Mouse (Mus musculus) lung, embryonic 15.5 days (tissue): ENCODE results near the gene Sh3gl1. TPM values are rescaled to one million over a fixed set of nuclear protein-coding genes. Genes with fewer than 3 reads are reported as not detected.

Experiments used
- ATAC-seq: fragments of 200-750 bp; cut with Nextera tagmentation; 2 replicates; pipeline ENCODE4 v1.8.0; 2017; ENCODE audit warnings: moderate number of reproducible peaks, borderline replicate concordance; ENCODE audit not compliant: low FRiP score, low TSS enrichment; ENCODE audit errors: extremely low read depth
- H3K27ac ChIP-seq: fragments of 300-500 bp; sonication (generic); 2 replicates; pipeline ENCODE4 v1.5.1; 2015; ENCODE audit warnings: moderate library complexity, mild to moderate bottlenecking, inconsistent platforms
- H3K27me3 ChIP-seq: fragments of 300-500 bp; sonication (generic); 2 replicates; pipeline ENCODE4 v1.6.1; 2015; ENCODE audit warnings: inconsistent platforms
- H3K36me3 ChIP-seq: fragments of 300-500 bp; sonication (generic); 2 replicates; pipeline ENCODE4 v1.6.1; 2015; ENCODE audit warnings: inconsistent platforms
- H3K4me1 ChIP-seq: fragments of 300-500 bp; sonication (generic); 2 replicates; pipeline ENCODE4 v1.6.1; 2015; ENCODE audit warnings: inconsistent platforms
- H3K4me2 ChIP-seq: fragments of 300-500 bp; sonication (generic); 2 replicates; pipeline ENCODE4 v1.6.1; 2015; ENCODE audit warnings: inconsistent platforms, mild to moderate bottlenecking, moderate library complexity
- H3K4me3 ChIP-seq: fragments of 300-500 bp; sonication (generic); 2 replicates; pipeline ENCODE4 v1.5.1; 2015; ENCODE audit warnings: mild to moderate bottlenecking, inconsistent platforms
- H3K9ac ChIP-seq: fragments of 300-500 bp; sonication (generic); 2 replicates; pipeline ENCODE4 v1.6.1; 2015; ENCODE audit warnings: inconsistent platforms
- H3K9me3 ChIP-seq: fragments of 300-500 bp; sonication (generic); 2 replicates; pipeline ENCODE4 v1.6.1; 2016; ENCODE audit warnings: inconsistent platforms
- WGBS: fragments of 180-500 bp; shearing (Covaris S2); methylation state at CpG from one replicate; pipeline ENCODE4 v1.1.7; 2015; 5-methylcytosine and 5-hydroxymethylcytosine counted together
- polyA plus RNA-seq: library from polyadenylated mRNA; unstranded; fragments of >200 nt; fragmentation: Nextera tagmentation; extraction: Ambion mirVana; gene quantifications from 2 replicates; pipeline ENCODE4 v1.2.1, GENCODE M21; 2015

Gene Sh3gl1
- polyA plus RNA-seq, 1 experiment from 2014 or later: 174 TPM

DNA sequence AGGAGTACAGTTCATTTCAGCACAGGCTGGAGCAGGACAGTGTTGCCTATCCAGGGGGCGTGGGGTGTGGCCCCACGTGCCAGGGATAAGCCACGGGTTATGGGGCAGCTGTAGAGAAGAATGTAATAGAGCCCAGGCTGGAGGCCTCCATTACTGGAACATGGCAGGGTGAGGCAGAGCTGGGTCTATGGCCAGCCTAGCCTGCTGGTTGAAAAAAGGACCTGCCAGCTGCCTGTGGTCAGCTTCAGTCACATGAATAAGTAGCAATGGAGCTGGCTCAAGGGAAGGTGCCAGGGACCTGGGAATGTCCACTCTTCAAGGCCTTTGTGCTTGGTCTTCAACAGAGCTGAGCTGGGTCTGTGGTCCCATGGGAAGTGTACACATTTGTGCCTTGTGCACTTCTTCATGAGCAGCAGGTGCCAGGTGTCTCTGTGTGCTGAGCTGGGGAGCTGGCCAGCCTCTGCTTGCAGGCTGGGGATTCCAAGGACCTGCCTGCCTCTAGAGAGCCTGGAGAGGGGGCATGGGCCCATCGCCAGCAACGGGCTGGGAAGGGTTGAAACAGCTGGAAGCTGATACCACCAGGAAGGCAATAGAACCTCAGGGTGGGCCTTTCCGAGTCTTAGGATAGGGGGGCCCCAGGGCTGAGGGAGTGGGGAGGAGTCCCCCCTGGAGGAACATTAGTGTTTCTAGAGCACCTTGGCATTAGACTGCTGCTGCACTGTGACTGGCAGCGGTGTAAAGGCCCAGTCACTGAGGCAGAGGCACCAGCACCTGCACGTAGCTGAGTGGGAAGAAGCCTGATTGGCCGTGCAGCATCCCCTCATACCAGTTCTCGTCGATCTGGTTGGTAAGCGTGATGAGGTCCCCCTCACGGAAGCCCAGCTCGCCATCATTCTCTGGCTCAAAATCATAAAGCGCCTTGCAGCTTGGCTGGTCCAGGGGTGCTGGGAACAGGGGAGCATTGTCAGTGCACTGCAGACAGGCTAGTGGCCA is 19.3 kb downstream of the Sh3gl1 start:
- H3K36me3 ChIP-seq: peaks cover 65% of the 10 kb centered on the region

DNA sequence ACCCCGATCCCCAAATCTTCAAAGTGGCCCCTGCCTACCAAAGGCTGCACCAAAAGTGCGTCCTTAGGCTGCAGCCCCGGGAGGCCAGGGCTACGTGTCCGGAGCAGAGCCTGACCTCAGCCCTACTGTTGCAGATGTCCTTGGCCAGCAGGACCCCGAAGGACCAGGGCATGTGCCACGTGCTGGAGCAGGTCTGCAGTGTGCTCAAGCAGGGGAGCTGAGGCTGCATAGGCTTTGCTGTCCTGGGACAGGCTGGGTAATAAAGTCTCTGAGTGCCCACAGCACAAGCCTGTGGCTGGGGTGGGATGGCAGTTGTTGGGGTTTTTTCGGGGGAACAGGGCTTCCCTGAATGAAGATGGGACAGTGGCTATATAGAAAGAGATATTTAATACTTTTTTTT is 20.1 kb downstream of the Sh3gl1 start:
- H3K36me3 ChIP-seq: peaks cover 72% of the 10 kb centered on the region

More for the DNA sequence above, 19.3 kb downstream of the Sh3gl1 start:
- Histone ChIP-seq H3K27me3 (no peaks in the 10 kb centered on the region), H3K4me2 (no peak overlapping the region), H3K4me3 (no peak overlapping the region), H3K4me1 (no peaks in the 10 kb centered on the region), H3K27ac (no peak overlapping the region), H3K9me3 (no peaks in the 10 kb centered on the region), H3K9ac (no peak overlapping the region)
- WGBS: 76% methylated on average over 15 of the region's 15 CpGs
- ATAC-seq: no peak

DNA sequence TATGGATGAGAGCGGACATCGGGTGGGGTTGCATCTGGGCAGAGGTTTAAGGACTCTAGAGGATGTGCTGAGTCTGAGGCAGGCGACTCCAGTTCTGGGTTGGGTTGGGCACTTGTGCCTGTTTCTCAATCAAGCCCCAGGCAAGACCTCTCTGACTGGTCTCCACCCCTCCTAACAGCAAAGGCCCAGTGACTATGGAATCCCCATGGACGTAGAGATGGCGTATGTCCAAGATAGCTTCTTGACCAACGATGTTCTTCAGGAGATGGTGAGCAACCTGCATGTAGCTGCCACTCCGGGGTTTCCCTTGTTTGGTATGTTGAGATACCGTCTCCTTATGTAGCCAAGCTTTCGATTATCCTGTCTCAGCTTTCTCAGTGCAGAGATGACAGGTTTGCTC is 21.1 kb downstream of the Sh3gl1 start:
- Histone ChIP-seq H3K4me2 (no peak overlapping the region), H3K27ac (no peak overlapping the region), H3K9ac (no peak overlapping the region), H3K9me3 (no peaks in the 10 kb centered on the region), H3K36me3 (peaks cover 74% of the 10 kb centered on the region), H3K4me1 (peaks cover 7% of the 10 kb centered on the region), H3K27me3 (no peaks in the 10 kb centered on the region), H3K4me3 (no peak overlapping the region)
- no peak for ATAC-seq
- 88% methylated on average over 9 of the region's 9 CpGs for WGBS

More for the DNA sequence above, 20.1 kb downstream of the Sh3gl1 start:
- Histone ChIP-seq H3K9me3 (no peaks in the 10 kb centered on the region), H3K4me3 (no peak overlapping the region), H3K9ac (no peak overlapping the region), H3K27me3 (no peaks in the 10 kb centered on the region), H3K4me1 (no peaks in the 10 kb centered on the region), H3K27ac (no peak overlapping the region), H3K4me2 (no peak overlapping the region)
- ATAC-seq: no peak
- 84% methylated on average over 8 of the region's 8 CpGs for WGBS

GRCm38 (mm10) chr17:56011441-56011840 is 25.0 kb downstream of the Sh3gl1 start:
- Histone ChIP-seq H3K4me1 (peaks cover 21% of the 10 kb centered on the region), H3K36me3 (peaks cover 42% of the 10 kb centered on the region), H3K9me3 (no peaks in the 10 kb centered on the region), H3K4me2 (no peak overlapping the region), H3K4me3 (no peak overlapping the region), H3K27me3 (no peaks in the 10 kb centered on the region), H3K9ac (no peak overlapping the region), H3K27ac (no peak overlapping the region)
- no peak for ATAC-seq
- WGBS: 85% methylated on average over 7 of the region's 7 CpGs

DNA sequence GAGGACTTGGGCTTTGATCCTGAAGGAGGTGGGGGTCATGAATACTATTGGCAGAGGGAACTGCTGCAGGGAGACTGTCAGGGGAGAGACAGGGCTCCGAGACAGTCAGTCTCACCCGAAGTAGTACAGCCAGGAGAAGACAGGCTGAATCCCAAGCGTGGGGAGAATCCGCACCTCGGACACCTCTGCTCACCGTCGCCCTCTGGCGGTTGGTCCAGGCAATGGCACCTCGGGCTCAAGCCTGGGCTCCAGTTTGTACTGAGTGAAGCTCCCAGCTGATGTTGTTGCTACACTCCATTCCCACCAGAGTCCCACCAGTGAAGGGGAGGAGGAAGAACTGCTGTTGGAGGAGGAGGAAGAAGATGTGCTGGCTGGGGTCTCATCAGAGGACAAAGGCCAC is 25.8 kb downstream of the Sh3gl1 start:
- Histone ChIP-seq H3K4me3 (peak overlapping the region; percentile 96), H3K27ac (no peak overlapping the region), H3K9ac (0 out of 2 replicates have a peak overlapping the region, but pooled peaks have one; percentile 83), H3K9me3 (no peaks in the 10 kb centered on the region), H3K27me3 (no peaks in the 10 kb centered on the region), H3K4me2 (peak overlapping the region; percentile 98), H3K4me1 (peaks cover 21% of the 10 kb centered on the region), H3K36me3 (peaks cover 34% of the 10 kb centered on the region)
- 5% methylated on average over 9 of the region's 9 CpGs for WGBS
- no peak for ATAC-seq

GRCm38 (mm10) chr17:56010255-56010654 is 26.2 kb downstream of the Sh3gl1 start:
- Histone ChIP-seq H3K9me3 (no peaks in the 10 kb centered on the region), H3K27me3 (no peaks in the 10 kb centered on the region)
- WGBS: 51% methylated on average over 14 of the region's 14 CpGs

GRCm38 (mm10) chr17:56009962-56010240 is 26.5 kb downstream of the Sh3gl1 start:
- peak overlapping the region; percentile 91; the same call in 1 of the 2 replicates for H3K27ac ChIP-seq
- H3K36me3 ChIP-seq: peaks cover 26% of the 10 kb centered on the region
- no peaks in the 10 kb centered on the region for H3K27me3 ChIP-seq
- peak overlapping the region; percentile 96 for H3K4me3 ChIP-seq
- no peaks in the 10 kb centered on the region for H3K9me3 ChIP-seq
- peak overlapping the region; percentile 83 for H3K9ac ChIP-seq
- H3K4me1 ChIP-seq: peaks cover 23% of the 10 kb centered on the region
- WGBS: 25% methylated on average over 2 of the region's 2 CpGs
- peak overlapping the region; percentile 98 for H3K4me2 ChIP-seq
- no peak for ATAC-seq

More at GRCm38 (mm10) chr17:56010255-56010654, 26.2 kb downstream of the Sh3gl1 start:
- no peak for ATAC-seq
- H3K36me3 ChIP-seq: peaks cover 30% of the 10 kb centered on the region
- peak overlapping the region; percentile 83 for H3K9ac ChIP-seq
- H3K27ac ChIP-seq: 0 out of 2 replicates have a peak overlapping the region, but pooled peaks have one; percentile 91
- peak overlapping the region; percentile 96 for H3K4me3 ChIP-seq
- peaks cover 23% of the 10 kb centered on the region for H3K4me1 ChIP-seq
- H3K4me2 ChIP-seq: peak overlapping the region; percentile 98

DNA sequence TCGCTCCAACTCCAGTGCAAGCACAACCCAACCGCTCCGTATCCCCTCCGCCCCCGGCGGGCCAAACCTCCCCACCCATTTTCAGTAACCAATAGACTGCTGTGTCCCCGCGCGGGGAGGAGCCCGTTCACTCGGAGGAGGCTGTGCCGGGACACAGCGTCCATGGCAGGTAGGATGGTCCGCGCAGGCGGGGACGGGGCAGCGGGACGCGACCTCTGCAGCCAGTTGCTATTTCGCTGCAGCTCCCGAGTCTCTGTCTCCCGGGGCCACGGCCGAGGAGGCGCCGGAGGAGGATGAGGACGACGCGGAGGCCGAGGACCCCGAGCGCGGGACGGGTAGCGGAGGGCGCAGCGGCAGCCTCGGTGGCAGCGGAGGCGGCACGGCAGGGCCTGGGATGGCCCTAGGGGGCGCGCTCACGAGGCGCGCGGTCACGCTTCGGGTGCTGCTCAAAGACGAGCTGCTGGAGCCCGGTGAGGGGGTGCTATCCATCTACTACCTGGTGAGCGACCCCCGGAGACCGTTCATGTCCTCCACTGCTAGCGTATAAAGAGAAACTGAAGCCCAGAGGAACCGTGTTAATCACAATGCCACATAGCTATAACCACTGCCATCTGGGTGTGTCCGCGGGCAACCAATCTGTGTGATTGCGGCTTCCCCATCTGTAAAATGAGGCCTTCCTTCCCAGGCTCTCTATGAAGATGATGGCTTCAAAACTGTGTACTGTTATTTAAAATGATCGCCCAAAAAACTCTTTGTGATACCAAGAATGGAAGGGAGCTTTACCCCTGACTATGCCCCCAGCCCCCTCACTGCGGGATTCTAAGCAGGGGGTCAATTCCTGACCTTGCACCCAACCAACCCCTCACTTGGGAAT is 27.1 kb downstream of the Sh3gl1 start:
- peak overlapping the region; percentile 83 for H3K9ac ChIP-seq
- H3K36me3 ChIP-seq: peaks cover 23% of the 10 kb centered on the region; the same call in 1 of the 2 replicates

DNA sequence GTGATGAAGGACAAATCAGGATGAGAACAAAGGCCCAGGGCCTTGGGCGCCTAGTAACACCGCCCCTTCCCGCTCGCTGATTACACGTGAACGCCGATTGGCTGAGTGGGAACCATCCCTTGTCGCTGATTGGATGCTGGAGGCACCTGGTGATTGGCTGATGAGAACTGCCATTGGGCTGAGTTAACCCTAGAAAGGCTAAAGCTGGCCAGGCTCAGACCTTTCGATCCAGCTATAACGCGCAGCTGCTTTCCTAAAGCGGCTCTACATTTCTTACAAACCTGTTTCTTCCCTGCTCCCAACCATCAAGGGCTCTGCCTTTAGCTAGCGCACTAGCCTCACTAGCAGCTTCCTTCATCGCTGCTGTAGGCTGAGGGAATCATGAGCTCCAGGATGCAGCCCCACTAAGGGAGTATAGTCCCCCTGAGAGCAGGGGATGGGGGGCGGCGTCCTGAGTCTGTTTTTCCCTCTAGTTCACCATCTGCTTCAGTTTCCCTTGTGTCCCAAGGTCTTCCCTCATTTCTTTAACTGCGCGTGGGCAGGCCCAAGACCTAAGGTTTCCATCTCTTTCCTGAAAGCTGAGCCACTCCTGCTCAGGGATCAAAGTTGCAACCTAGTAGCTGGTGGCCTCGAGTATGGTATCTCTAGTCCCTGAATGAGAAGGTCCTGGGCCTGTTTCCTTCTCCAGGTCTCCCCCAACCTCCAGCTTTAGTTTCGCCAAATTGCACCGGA is 27.9 kb downstream of the Sh3gl1 start:
- Histone ChIP-seq H3K9ac (peak overlapping the region; percentile 83), H3K4me3 (peak overlapping the region; percentile 96), H3K27me3 (no peaks in the 10 kb centered on the region), H3K4me2 (peak overlapping the region; percentile 98), H3K36me3 (peaks cover 19% of the 10 kb centered on the region; the same call in 1 of the 2 replicates), H3K4me1 (peaks cover 23% of the 10 kb centered on the region), H3K9me3 (no peaks in the 10 kb centered on the region), H3K27ac (peak overlapping the region; percentile 91)
- peak; percentile 92 for ATAC-seq
- WGBS: under 1% methylated on average over 21 of the region's 21 CpGs

More for the DNA sequence above, 27.1 kb downstream of the Sh3gl1 start:
- Histone ChIP-seq H3K4me3 (peak overlapping the region; percentile 96), H3K27ac (peak overlapping the region; percentile 91), H3K4me2 (peak overlapping the region; percentile 98), H3K4me1 (peaks cover 23% of the 10 kb centered on the region), H3K9me3 (no peaks in the 10 kb centered on the region), H3K27me3 (no peaks in the 10 kb centered on the region)
- WGBS: under 1% methylated on average over 62 of the region's 62 CpGs
- peak; percentile 90 for ATAC-seq

DNA sequence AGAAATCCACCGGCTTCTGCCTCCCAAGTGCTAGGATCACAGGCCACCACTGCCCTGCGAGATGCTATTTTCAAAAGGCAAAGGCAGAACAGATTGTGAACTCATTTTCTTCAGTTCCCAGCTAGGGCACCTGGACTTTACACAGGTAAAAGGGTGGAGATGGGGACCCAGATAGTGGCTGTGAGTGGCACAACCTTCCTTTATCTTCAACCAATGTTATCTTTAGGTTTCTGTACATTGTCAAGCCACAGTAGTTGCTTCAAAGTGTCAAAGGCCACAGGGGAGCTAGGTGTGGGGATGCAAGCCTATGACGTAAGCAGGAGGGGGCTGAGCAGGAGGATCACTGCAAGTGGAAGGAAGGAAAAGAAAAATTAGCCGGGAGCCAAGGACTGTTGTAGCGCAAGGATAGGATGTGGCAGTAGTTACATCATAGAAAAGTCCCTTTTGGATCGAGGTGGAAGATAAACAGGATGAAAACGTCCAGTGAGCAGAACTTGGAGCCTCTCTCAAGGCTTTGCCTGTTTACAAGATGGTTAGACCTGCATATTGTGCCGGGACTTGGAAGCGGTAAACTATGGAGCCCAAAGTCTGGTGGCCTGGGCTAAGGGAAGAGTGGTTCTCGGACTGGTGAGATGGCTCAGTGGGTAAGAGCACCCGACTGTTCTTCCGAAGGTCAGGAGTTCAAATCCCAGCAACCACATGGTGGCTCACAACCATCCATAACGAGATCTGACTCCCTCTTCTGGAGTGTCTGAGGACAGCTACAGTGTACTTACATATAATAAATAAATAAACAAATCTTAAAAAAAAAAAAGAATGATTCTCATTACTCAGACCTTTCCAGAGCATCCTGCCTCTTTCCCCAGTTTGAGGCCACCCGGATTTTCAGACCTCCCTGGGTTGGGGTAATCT is 28.7 kb downstream of the Sh3gl1 start:
- 20% methylated on average over 14 of the region's 14 CpGs for WGBS
- peak; percentile 9 for ATAC-seq
- Histone ChIP-seq H3K4me1 (peaks cover 23% of the 10 kb centered on the region), H3K9me3 (no peaks in the 10 kb centered on the region), H3K27ac (peak overlapping the region; percentile 91), H3K4me3 (peak overlapping the region; percentile 96), H3K9ac (peak overlapping the region; percentile 30), H3K27me3 (no peaks in the 10 kb centered on the region), H3K36me3 (peaks cover 13% of the 10 kb centered on the region; the same call in 1 of the 2 replicates), H3K4me2 (peak overlapping the region; percentile 98)
